Mouse (Mus musculus): Measurements from ENCODE around the gene Olfr516.

Gene Olfr516

DNA sequence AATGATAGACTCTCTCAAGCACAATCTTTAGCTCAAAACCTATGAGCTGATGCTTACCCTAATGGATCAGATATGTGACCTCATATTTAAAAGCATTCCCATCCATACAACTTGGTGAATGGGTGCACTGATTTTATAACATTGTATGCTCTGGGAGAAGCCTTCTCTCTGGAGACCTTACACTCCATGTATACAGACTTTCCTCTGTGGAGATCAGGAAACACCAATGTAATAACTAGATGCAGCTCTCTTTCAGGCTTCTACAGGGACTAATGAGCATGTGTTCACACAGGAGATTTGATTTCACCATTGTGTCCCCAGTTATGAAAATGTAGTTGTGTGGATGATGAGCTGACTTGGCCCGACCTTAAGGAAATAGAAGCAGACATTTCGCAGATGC, at the start of gene Olfr516:
Olfr516 (minus strand) TSS at position 101 of the 400 bp plus-strand sequence.
- DNase-seq (ENCODE audit: low read depth) = no peak

DNA sequence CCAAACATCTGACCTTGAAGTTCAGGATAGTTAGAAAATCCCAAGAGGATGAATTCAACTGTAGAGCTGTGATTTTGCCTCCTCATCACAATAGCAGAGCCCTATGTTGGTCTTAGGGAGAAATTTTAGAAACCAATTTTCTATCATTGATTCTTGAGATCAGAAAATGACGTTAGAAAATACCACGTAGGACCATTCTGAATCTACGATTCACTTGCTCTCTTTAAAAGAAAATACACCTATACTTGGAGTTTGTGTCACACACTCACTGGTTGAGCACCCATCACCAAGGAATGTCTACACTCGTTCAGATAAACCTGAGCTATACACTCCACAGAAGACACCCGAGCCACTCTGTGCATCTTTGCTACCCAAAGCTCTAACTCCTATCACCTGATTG, 44.0 kb upstream of the Olfr516 start, which contains the start of gene Olfr519:
Olfr519 (minus strand) TSS at position 101 of the 400 bp plus-strand sequence.
- DNase-seq (ENCODE audit: low read depth) = no peak

DNA sequence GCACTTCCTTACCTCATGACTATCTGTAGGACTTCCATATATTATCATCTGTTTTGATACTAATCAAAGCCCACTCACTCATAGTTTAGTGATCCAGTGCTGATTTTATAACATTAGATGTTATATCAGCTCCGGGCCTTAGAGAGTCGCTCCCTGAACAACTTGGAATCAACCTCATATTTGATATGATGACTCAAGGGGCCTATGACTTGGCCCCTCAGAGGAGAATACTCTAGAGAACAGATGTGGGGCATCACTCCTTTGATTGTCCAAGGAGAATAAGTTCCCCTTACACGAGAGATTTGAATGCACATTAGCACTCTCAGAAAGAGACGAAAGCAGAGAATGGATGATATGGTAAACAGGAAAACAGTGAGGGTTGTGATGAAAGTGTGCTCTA, 34.6 kb upstream of the Olfr516 start, which contains the start of gene Olfr518:
Olfr518 (minus strand) TSS at position 101 of the 400 bp plus-strand sequence.
- no peak for DNase-seq (ENCODE audit: low read depth)

DNA sequence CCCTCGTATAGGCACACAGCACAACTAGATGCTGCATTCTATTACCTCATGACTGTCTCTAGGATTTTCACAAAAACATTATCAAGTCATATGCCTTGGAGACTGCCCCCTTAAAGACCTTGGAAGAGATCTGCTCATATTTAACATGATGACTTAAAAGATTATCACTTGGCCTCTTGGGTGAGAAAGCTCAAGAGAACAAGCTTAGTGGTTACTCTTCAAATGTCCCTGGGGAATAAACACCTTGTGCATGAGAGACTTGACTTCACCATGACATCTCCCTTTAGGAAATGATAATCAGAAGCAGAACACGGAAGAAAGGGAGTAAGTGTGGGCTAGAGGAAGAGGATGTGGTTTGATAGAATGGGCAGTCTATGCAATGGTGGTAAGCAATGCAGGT, 21.9 kb upstream of the Olfr516 start, which contains the start of gene Olfr517:
Olfr517 (minus strand) TSS at position 101 of the 400 bp plus-strand sequence.
- no peak for DNase-seq (ENCODE audit: low read depth)

DNA sequence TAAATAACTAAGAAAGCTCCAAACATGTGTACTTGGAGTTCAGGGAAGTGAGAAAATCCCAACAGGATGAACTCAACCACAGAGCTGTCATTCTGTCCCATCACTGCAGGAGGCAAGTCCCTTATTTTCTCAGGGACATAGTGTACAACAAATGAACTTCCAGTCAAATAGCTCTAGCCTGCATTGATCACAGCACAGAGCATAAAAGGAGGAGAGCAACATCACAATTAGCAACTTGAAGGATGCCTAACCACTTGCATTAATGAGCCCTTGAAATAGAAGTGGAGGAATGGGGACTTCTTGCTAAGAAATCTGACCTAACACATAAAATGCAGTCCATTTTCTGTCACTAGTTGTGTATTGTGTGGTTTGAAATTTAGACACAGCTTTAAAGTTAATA, 24.4 kb downstream of the Olfr516 start, which contains the start of gene Olfr514:
Olfr514 (minus strand) TSS at position 101 of the 400 bp plus-strand sequence.
- no peak for DNase-seq (ENCODE audit: low read depth)

DNA sequence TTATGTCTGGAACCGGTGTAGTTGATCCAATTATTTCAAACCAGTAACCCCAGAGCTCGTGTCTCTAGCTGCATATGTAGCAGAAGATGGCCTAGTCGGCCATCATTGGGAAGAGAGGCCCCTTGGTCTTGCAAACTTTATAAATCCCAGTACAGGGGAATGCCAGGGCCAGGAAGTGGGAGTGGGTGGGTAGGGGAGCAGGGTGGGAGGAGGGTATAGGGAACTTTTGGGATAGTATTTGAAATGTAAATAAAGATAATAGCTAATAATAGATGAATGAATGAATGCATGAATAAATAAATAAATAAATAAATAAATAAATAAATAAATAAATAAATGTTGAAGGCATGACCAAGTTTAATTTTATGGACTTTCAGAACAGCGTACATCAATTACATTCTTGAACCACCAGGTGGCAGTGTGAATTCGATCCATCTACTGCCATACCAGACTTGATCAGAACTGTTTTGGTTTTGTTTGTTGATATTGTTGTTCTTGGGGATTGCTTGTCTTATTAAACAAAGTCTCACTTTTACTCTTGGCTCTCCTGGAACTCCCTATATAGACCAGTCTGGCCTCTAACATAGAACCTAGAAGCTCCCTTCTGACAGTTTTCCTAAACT, 35.6 kb downstream of the Olfr516 start:
- peak; percentile 14 for DNase-seq (ENCODE audit: low read depth)

DNA sequence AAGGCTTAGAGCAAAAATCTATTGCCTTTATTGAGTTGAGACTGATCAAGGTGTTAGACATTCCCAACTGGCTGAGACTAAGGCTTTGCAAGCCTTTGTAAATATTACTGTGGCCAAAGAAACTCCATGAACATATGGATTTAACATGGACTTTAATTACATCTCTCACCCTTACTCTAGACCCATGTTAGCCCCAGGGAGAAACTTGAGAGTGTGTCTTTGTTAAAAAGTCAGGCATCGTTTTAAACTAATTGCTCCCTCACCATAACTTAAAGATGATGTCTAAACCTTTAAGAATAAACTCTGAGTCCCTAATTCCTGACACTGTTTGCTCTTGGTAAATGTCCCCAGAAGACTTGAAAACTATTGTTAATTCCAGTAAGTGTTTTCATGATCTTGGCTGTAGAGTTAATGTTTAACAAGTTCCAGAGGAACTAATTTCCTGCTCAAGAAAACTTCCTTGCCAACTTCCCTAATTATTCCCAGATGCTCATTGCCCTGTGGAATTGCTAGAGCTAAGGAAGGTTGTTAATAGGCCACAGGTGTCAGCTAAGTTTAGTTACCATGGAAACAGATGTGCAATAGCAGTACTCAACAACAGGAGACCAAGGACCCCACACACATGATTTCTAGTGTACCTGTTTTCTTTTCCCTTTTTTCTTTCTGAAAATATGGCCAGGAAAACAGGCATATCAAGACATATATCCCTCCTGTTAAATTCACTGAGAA, 53.0 kb downstream of the Olfr516 start:
- DNase-seq (ENCODE audit: low read depth) = no peak
